Mouse (Mus musculus) C2C12 (cell line): Measurements from ENCODE around the gene Epha4.

Experiments
- CTCF ChIP-seq: IDR thresholded peaks from one replicate; pipeline ENCODE4 v1.5.1; 2011; ENCODE audit not compliant: control insufficient read depth, insufficient read depth, insufficient read length
- FOSL1 ChIP-seq: IDR thresholded peaks from one replicate; pipeline ENCODE4 v1.8.0; 2011; ENCODE audit warnings: mild to moderate bottlenecking, low read length; ENCODE audit not compliant: poor library complexity, insufficient read depth, severe bottlenecking
- MAX ChIP-seq: IDR thresholded peaks from one replicate; pipeline ENCODE4 v1.6.1; 2011; ENCODE audit warnings: mild to moderate bottlenecking, control low read depth
- USF1 ChIP-seq: IDR thresholded peaks from one replicate; pipeline ENCODE4 v1.6.1; 2011; ENCODE audit warnings: low read depth, mild to moderate bottlenecking, control low read depth, moderate library complexity

DNA sequence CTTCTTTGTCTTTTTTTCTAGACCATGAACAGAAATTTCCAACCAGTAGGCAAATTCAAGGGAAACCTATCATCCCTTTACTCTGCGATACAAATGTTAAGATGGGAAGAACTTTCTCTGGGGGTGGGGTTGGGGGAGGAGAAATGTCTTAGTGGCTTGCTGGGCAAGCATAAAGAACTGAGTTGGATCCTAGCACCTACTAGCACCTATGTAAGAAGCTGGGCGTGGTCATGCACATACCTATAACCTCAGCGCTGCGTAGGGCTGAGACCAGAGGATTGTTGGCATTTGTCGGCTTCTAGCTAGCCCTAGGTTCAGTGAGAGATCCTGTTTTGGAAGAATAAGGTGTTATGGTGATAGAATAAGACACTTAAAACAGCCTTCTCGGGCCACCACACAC, 24.7 kb downstream of the Epha4 start:
- TF ChIP-seq USF1 (no peak), CTCF (no peak), FOSL1 (no peak), MAX (no peak)
